Mouse (Mus musculus): ENCODE measurements around the gene Tfe3. TPM values are rescaled to one million over a fixed set of nuclear protein-coding genes. Genes with fewer than 3 reads are reported as not detected.
"Not testable (repeated sequence)": the region's sequence is repeated elsewhere in the genome, so short reads cannot be mapped to it uniquely, and the experiment has no call there.

Gene Tfe3
- polyA plus RNA-seq (2014; fragmentation: Nextera tagmentation; extraction: Ambion mirVana): 15.9 and 16.0 TPM in 2 replicates

- 7% methylated on average over 38 of the region's 38 CpGs for WGBS
- Histone ChIP-seq H3K27ac (ENCODE audit: low read depth, low read length) (peak within 1 kb of the TSS; percentile 53), H3K4me2 (peak within 1 kb of the TSS; percentile 83), H3K4me1 (replicated peaks; ENCODE audit: control insufficient read depth, insufficient read depth, low read length) (peaks cover 18% of the 10 kb centered on the region), H3K4me3 (ENCODE audit: low read depth, low read length) (peak within 1 kb of the TSS; percentile 73), H3K9me3 (ENCODE audit: control insufficient read depth, low read length) (no peaks in the 10 kb centered on the region), H3K27me3 (replicated peaks; ENCODE audit: control insufficient read depth, insufficient read depth, low read length) (no peaks in the 10 kb centered on the region), H3K9ac (ENCODE audit: low read depth, low read length) (peak within 1 kb of the TSS; percentile 69), H3K36me3 (ENCODE audit: control insufficient read depth, insufficient read depth, low read length) (no peaks in the 10 kb centered on the region)
- ATAC-seq (replicated peaks; ENCODE audit: low FRiP score) (peak; percentile 92), DNase-seq (ENCODE audit: low spot score) (peak; percentile 78)
Measured at GRCm38 (mm10) chrX:7762137-7762920, at the start of gene Tfe3. Gene Tfe3, plus strand, starts transcription at chrX:7762560.

GRCm38 (mm10) chrX:7713764-7714134, 48.6 kb upstream of the Tfe3 start:
- H3K27ac ChIP-seq (ENCODE audit: low read depth, low read length); H3K27me3 ChIP-seq (replicated peaks; ENCODE audit: control insufficient read depth, insufficient read depth, low read length); H3K9me3 ChIP-seq (ENCODE audit: control insufficient read depth, low read length); H3K4me1 ChIP-seq (replicated peaks; ENCODE audit: control insufficient read depth, insufficient read depth, low read length); H3K36me3 ChIP-seq (ENCODE audit: control insufficient read depth, insufficient read depth, low read length); H3K9ac ChIP-seq (ENCODE audit: low read depth, low read length); DNase-seq (ENCODE audit: low spot score): not testable (repeated sequence)
- ATAC-seq (replicated peaks; ENCODE audit: low FRiP score): peak; percentile 39; the same call in 1 of the 2 replicates
- WGBS: 19% methylated on average over 5 of the region's 12 CpGs
- Histone ChIP-seq H3K4me2 (peak overlapping the region; percentile 60), H3K4me3 (ENCODE audit: low read depth, low read length) (peak overlapping the region; percentile 44)

- ATAC-seq (replicated peaks; ENCODE audit: low FRiP score) (peak; percentile 94), DNase-seq (ENCODE audit: low spot score) (peak; percentile 71)
- not testable (repeated sequence) for H3K27me3 ChIP-seq (replicated peaks; ENCODE audit: control insufficient read depth, insufficient read depth, low read length); H3K9me3 ChIP-seq (ENCODE audit: control insufficient read depth, low read length); H3K4me1 ChIP-seq (replicated peaks; ENCODE audit: control insufficient read depth, insufficient read depth, low read length); H3K27ac ChIP-seq (ENCODE audit: low read depth, low read length); H3K9ac ChIP-seq (ENCODE audit: low read depth, low read length); H3K36me3 ChIP-seq (ENCODE audit: control insufficient read depth, insufficient read depth, low read length)
- H3K4me2 ChIP-seq: peak within 1 kb of the TSS; percentile 60
- H3K4me3 ChIP-seq (ENCODE audit: low read depth, low read length): peak within 1 kb of the TSS; percentile 44
- 13% methylated on average over 33 of the region's 60 CpGs for WGBS
Measured at GRCm38 (mm10) chrX:7714135-7714899, 48.0 kb upstream of the Tfe3 start, which contains the start of gene Wdr45. Gene Wdr45, plus strand, starts transcription at chrX:7714333.

GRCm38 (mm10) chrX:7716058-7716457, 46.3 kb upstream of the Tfe3 start:
- H3K36me3 ChIP-seq (ENCODE audit: control insufficient read depth, insufficient read depth, low read length); H3K4me1 ChIP-seq (replicated peaks; ENCODE audit: control insufficient read depth, insufficient read depth, low read length); H3K27ac ChIP-seq (ENCODE audit: low read depth, low read length); H3K9me3 ChIP-seq (ENCODE audit: control insufficient read depth, low read length); ATAC-seq (replicated peaks; ENCODE audit: low FRiP score); DNase-seq (ENCODE audit: low spot score); H3K9ac ChIP-seq (ENCODE audit: low read depth, low read length); H3K4me2 ChIP-seq; H3K27me3 ChIP-seq (replicated peaks; ENCODE audit: control insufficient read depth, insufficient read depth, low read length); H3K4me3 ChIP-seq (ENCODE audit: low read depth, low read length): not testable (repeated sequence)
- WGBS: 8% methylated on average over 1 of the region's 1 CpGs

DNA sequence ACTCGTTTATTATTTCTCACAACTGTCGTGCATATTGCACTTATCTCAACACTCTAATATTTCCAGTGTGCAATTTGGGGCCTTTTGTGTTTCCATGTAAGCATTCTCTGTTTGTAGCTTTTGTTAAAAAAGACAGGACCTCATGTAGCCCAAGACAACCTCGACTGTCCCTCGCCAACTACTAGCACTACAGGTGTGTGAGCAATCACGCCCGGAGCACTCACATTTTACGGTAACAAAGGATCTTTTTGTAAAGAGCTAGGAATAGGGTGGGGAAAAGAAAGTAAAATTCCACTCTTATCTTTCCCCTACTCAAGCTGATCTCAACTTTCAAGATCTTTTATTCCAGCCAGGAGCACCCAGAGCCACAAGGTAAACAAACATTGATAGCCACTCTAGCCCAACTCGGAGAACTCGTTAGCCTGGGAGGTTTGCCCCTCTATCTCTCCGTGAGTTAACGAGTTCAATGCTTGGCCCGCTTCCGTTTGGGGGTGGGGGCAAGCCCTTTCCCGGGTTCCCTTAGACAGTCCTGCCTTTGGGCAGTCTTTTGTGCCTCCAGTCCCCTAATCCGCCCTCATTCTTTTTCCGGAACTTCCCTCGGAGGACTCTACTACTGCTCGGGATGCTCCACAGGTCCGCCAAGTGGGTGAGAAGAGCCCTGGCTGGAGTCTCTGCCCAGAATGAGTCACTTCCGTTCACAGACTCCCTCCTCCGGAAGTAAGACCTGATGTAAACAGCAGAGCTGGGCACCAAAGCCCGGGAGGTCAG, 40.7 kb upstream of the Tfe3 start, which contains the start of gene Gm45208:
TSS of gene Gm45208 (plus strand) at position 732 of the 768 bp plus-strand sequence.
- ATAC-seq (replicated peaks; ENCODE audit: low FRiP score): peak; percentile 89
- 23% methylated on average over 22 of the region's 22 CpGs for WGBS
- peak within 1 kb of the TSS; percentile 75 for H3K4me2 ChIP-seq
- H3K27ac ChIP-seq (ENCODE audit: low read depth, low read length): peak within 1 kb of the TSS; percentile 73
- no peaks in the 10 kb centered on the region for H3K27me3 ChIP-seq (replicated peaks; ENCODE audit: control insufficient read depth, insufficient read depth, low read length)
- H3K4me3 ChIP-seq (ENCODE audit: low read depth, low read length): peak within 1 kb of the TSS; percentile 72
- H3K9ac ChIP-seq (ENCODE audit: low read depth, low read length): peak within 1 kb of the TSS; percentile 67
- no peaks in the 10 kb centered on the region for H3K9me3 ChIP-seq (ENCODE audit: control insufficient read depth, low read length)
- peaks cover 3% of the 10 kb centered on the region; the same call in 1 of the 2 replicates for H3K4me1 ChIP-seq (replicated peaks; ENCODE audit: control insufficient read depth, insufficient read depth, low read length)
- DNase-seq (ENCODE audit: low spot score): peak; percentile 78
- no peaks in the 10 kb centered on the region; the same call in 1 of the 2 replicates for H3K36me3 ChIP-seq (ENCODE audit: control insufficient read depth, insufficient read depth, low read length)

DNA sequence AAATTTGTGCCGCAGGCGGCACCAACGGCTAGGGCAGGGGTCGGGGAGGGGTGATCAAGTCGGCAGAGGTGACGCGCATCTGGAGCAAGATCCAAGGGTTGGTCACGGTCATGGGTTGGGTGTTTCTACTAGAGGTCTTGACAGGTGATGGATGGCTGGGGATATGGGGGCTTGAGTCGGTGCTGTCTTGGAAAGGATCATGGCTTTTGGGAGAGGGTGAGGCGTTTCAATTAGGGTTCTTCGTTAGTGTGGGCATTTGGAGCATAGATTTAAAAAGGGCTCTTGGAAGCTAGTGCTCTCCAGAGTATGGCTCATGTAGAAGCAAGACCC, 40.1 kb upstream of the Tfe3 start:
- 15% methylated on average over 11 of the region's 11 CpGs for WGBS
- Histone ChIP-seq H3K4me3 (ENCODE audit: low read depth, low read length) (peak overlapping the region; percentile 72), H3K4me1 (replicated peaks; ENCODE audit: control insufficient read depth, insufficient read depth, low read length) (peaks cover 3% of the 10 kb centered on the region; the same call in 1 of the 2 replicates), H3K9ac (ENCODE audit: low read depth, low read length) (peak overlapping the region; percentile 67), H3K27me3 (replicated peaks; ENCODE audit: control insufficient read depth, insufficient read depth, low read length) (no peaks in the 10 kb centered on the region), H3K36me3 (ENCODE audit: control insufficient read depth, insufficient read depth, low read length) (no peaks in the 10 kb centered on the region; the same call in 1 of the 2 replicates), H3K27ac (ENCODE audit: low read depth, low read length) (peak overlapping the region; percentile 73; the same call in 1 of the 2 replicates), H3K9me3 (ENCODE audit: control insufficient read depth, low read length) (no peaks in the 10 kb centered on the region), H3K4me2 (peak overlapping the region; percentile 75)
- ATAC-seq (replicated peaks; ENCODE audit: low FRiP score) (no peak), DNase-seq (ENCODE audit: low spot score) (no peak)

- DNase-seq (ENCODE audit: low spot score): no peak
- peak overlapping the region; percentile 67 for H3K9ac ChIP-seq (ENCODE audit: low read depth, low read length)
- WGBS: 14% methylated on average over 4 of the region's 4 CpGs
- H3K27me3 ChIP-seq (replicated peaks; ENCODE audit: control insufficient read depth, insufficient read depth, low read length): no peaks in the 10 kb centered on the region
- no peaks in the 10 kb centered on the region; the same call in 1 of the 2 replicates for H3K36me3 ChIP-seq (ENCODE audit: control insufficient read depth, insufficient read depth, low read length)
- ATAC-seq (replicated peaks; ENCODE audit: low FRiP score): no peak
- H3K4me2 ChIP-seq: peak overlapping the region; percentile 75
- peaks cover 3% of the 10 kb centered on the region; the same call in 1 of the 2 replicates for H3K4me1 ChIP-seq (replicated peaks; ENCODE audit: control insufficient read depth, insufficient read depth, low read length)
- no peaks in the 10 kb centered on the region for H3K9me3 ChIP-seq (ENCODE audit: control insufficient read depth, low read length)
- H3K4me3 ChIP-seq (ENCODE audit: low read depth, low read length): peak overlapping the region; percentile 72
- no peak overlapping the region for H3K27ac ChIP-seq (ENCODE audit: low read depth, low read length)
Measured at GRCm38 (mm10) chrX:7722691-7723090, 39.7 kb upstream of the Tfe3 start.

DNA sequence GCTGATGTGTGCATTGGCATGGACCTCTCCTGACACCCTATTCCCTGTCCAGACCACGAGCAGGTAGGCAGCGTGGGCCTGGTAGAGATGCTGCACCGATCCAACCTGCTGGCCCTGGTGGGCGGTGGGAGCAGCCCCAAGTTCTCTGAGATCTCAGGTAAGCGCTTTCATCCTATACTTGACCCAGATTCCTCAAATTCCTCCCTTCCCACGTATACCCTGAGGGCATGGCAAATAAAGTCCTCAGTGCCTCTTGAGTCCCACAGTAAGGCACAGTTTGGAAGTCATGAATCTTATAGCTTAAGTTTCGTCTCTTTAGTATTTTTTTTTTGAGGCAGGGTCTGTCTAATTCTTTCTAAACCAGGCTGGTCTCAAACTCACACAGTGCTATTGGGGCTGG, 38.2 kb upstream of the Tfe3 start:
- WGBS: 74% methylated on average over 7 of the region's 7 CpGs
- Histone ChIP-seq H3K4me2 (no peak overlapping the region), H3K4me1 (replicated peaks; ENCODE audit: control insufficient read depth, insufficient read depth, low read length) (peaks cover 3% of the 10 kb centered on the region; the same call in 1 of the 2 replicates), H3K4me3 (ENCODE audit: low read depth, low read length) (no peak overlapping the region), H3K27me3 (replicated peaks; ENCODE audit: control insufficient read depth, insufficient read depth, low read length) (no peaks in the 10 kb centered on the region), H3K9me3 (ENCODE audit: control insufficient read depth, low read length) (no peaks in the 10 kb centered on the region), H3K9ac (ENCODE audit: low read depth, low read length) (no peak overlapping the region), H3K27ac (ENCODE audit: low read depth, low read length) (no peak overlapping the region), H3K36me3 (ENCODE audit: control insufficient read depth, insufficient read depth, low read length) (no peaks in the 10 kb centered on the region; the same call in 1 of the 2 replicates)
- no peak for ATAC-seq (replicated peaks; ENCODE audit: low FRiP score)
- no peak for DNase-seq (ENCODE audit: low spot score)
